Mouse (Mus musculus) heart, adult 2 months (tissue): ENCODE data around the gene Zcchc3. TPM values are rescaled to one million over a fixed set of nuclear protein-coding genes. Genes with fewer than 3 reads are reported as not detected.
A peak's percentile ranks its signal among the peaks of the same experiment; 100 is the strongest.

Experiments
- DNase-seq, 2 experiments: peaks; one replicate each; pipeline ENCODE4 v3.0.0; 2021
- H3K27ac ChIP-seq: fragments of 200-600 bp; 2 replicates; pipeline ENCODE4 v1.8.1; 2022
- H3K27me3 ChIP-seq: fragments of 200-500 bp; 2 replicates; pipeline ENCODE4 v1.6.1; 2012; ENCODE audit warnings: mild to moderate bottlenecking, low read length, inconsistent platforms, mixed read lengths; ENCODE audit not compliant: control insufficient read depth, insufficient read depth
- H3K36me3 ChIP-seq: fragments of 200-500 bp; 2 replicates; pipeline ENCODE4 v1.6.1; 2012; ENCODE audit warnings: low read length, inconsistent platforms; ENCODE audit not compliant: control insufficient read depth, insufficient read depth
- H3K4me1 ChIP-seq: fragments of 200-500 bp; 2 replicates; pipeline ENCODE4 v1.6.1; 2011; ENCODE audit warnings: low read length; ENCODE audit not compliant: control insufficient read depth, insufficient read depth
- H3K4me3 ChIP-seq: fragments of 200-600 bp; 2 replicates; pipeline ENCODE4 v1.8.1; 2022
- H3K79me2 ChIP-seq: fragments of 200-500 bp; replicated peaks from 2 replicates; pipeline ENCODE4 v1.6.1; 2012; ENCODE audit warnings: mild to moderate bottlenecking, inconsistent platforms, low read length, moderate library complexity, mixed read lengths; ENCODE audit not compliant: control insufficient read depth, insufficient read depth
- H3K9ac ChIP-seq: fragments of 200-500 bp; 2 replicates; pipeline ENCODE4 v1.6.1; 2012; ENCODE audit warnings: low read depth, mild to moderate bottlenecking, control low read depth, inconsistent platforms, low read length, mixed read lengths
- CTCF ChIP-seq: fragments of 200-600 bp; IDR thresholded peaks from 2 replicates; pipeline ENCODE4 v1.8.1; 2022; ENCODE audit warnings: antibody characterized with exemption, mild to moderate bottlenecking, moderate library complexity
- EP300 ChIP-seq: fragments of 200-500 bp; IDR thresholded peaks from 2 replicates; pipeline ENCODE4 v1.6.1; 2011; ENCODE audit warnings: low read depth, low read length, control low read depth; ENCODE audit not compliant: insufficient read depth
- POLR2A ChIP-seq: fragments of 200-500 bp; IDR thresholded peaks from 2 replicates; pipeline ENCODE4 v1.6.1; 2011; ENCODE audit warnings: mild to moderate bottlenecking, low read depth, low read length, control low read depth; ENCODE audit not compliant: insufficient read depth
- WGBS: fragments of 180-500 bp; shearing (Covaris S2); methylation state at CpG from one replicate; pipeline ENCODE4 v1.1.7; 2018; 5-methylcytosine and 5-hydroxymethylcytosine counted together
- intact Hi-C: fragments of 180-260 bp; cut with DNase I; formaldehyde crosslinking; loops from one replicate; pipeline ENCODE4 v1.15.1; 2025
- polyA plus RNA-seq: library from polyadenylated mRNA; depleted of rRNA; stranded (reverse); fragments of >200 nt; gene quantifications from 2 replicates; pipeline ENCODE4 v1.2.3, GENCODE M21; 2012
- total RNA-seq, 2 experiments: library from RNA; stranded (reverse); gene quantifications; 2 replicates each; pipeline ENCODE4 v1.2.3; 2021

The Zcchc3 gene
- total and polyA plus RNA-seq, 3 experiments: 4.0 to 9.1 (median 6.7) TPM

- Histone ChIP-seq H3K9ac (no peak overlapping the region), H3K4me1 (peaks cover 3% of the 10 kb centered on the region; the same call in 1 of the 2 replicates), H3K27me3 (no peaks in the 10 kb centered on the region), H3K36me3 (no peaks in the 10 kb centered on the region), H3K4me3 (no peak overlapping the region), H3K79me2 (no peaks in the 10 kb centered on the region), H3K27ac (no peak overlapping the region)
- DNase-seq: no peak
- no peak for TF ChIP-seq POLR2A
- no peak for TF ChIP-seq CTCF
- no peak for TF ChIP-seq EP300
- intact Hi-C loops: loop anchor here (1.0 kb wide), 1 partner anchor 44 kb away; no protein-coding TSS in a partner anchor
- WGBS: 57% methylated on average over 9 of the region's 9 CpGs
Measured at GRCm38 (mm10) chr2:152393225-152394017, 21.4 kb downstream of the Zcchc3 start.

- 14% methylated on average over 3 of the region's 3 CpGs for WGBS
- H3K27ac ChIP-seq: no peak overlapping the region
- no peak overlapping the region for H3K4me3 ChIP-seq
- TF ChIP-seq EP300 (peak; percentile 90), POLR2A (no peak), CTCF (peak; percentile 91)
- peak in 1 of 2 experiments; percentile 43 for DNase-seq
- H3K27me3 ChIP-seq: no peaks in the 10 kb centered on the region
- no peak overlapping the region for H3K9ac ChIP-seq
- no peaks in the 10 kb centered on the region for H3K79me2 ChIP-seq
- no peaks in the 10 kb centered on the region for H3K36me3 ChIP-seq
- intact Hi-C loops: loop anchor here (1.0 kb wide), 1 partner anchor 45 kb away; no protein-coding TSS in a partner anchor
- peaks cover 3% of the 10 kb centered on the region; the same call in 1 of the 2 replicates for H3K4me1 ChIP-seq
Measured at GRCm38 (mm10) chr2:152392786-152393185, 22.0 kb downstream of the Zcchc3 start.

- H3K9ac ChIP-seq: no peak overlapping the region
- no peaks in the 10 kb centered on the region for H3K36me3 ChIP-seq
- no peaks in the 10 kb centered on the region; the same call in 1 of the 2 replicates for H3K4me1 ChIP-seq
- intact Hi-C loops: no loop called here
- no peaks in the 10 kb centered on the region for H3K27me3 ChIP-seq
- no peak overlapping the region for H3K27ac ChIP-seq
- no peak for TF ChIP-seq POLR2A
- TF ChIP-seq CTCF: no peak
- TF ChIP-seq EP300: no peak
- H3K79me2 ChIP-seq: no peaks in the 10 kb centered on the region
- WGBS: 87% methylated on average over 4 of the region's 4 CpGs
- DNase-seq: no peak
- H3K4me3 ChIP-seq: no peak overlapping the region
Measured at GRCm38 (mm10) chr2:152384191-152384590, 30.6 kb downstream of the Zcchc3 start.

DNA sequence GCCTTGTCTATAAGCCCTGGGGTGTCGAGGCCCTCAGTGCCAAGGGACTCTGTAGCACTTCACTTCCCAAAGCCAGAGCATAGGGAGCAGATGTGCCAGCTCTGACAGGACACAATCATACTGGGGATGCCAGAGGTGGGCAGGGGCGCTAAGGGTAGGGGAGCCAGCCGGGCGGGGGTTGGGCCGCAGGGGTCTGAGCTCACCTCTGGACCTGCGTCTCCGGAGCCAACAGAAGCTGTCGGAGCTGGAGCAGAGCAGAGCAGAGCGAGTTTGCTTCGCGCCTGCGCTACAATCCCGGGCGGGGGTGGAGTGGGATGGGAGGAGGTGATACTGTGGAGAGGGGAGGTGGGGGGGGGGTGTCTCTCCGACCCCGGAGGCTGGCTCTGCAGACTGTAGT lies 38.5 kb downstream of the Zcchc3 start, which contains the start of gene Nrsn2:
Nrsn2 (minus strand) TSS at position 294 of the 397 bp plus-strand sequence.
- no peaks in the 10 kb centered on the region for H3K79me2 ChIP-seq
- intact Hi-C loops: no loop called here
- no peaks in the 10 kb centered on the region; the same call in 1 of the 2 replicates for H3K4me1 ChIP-seq
- no peak for DNase-seq
- no peaks in the 10 kb centered on the region for H3K36me3 ChIP-seq
- no peak within 1 kb of the TSS for H3K4me3 ChIP-seq
- TF ChIP-seq POLR2A (no peak), CTCF (no peak), EP300 (no peak)
- H3K27ac ChIP-seq: no peak within 1 kb of the TSS
- peaks cover 4% of the 10 kb centered on the region; the same call in 1 of the 2 replicates for H3K27me3 ChIP-seq
- WGBS: 12% methylated on average over 16 of the region's 16 CpGs
- no peak within 1 kb of the TSS for H3K9ac ChIP-seq

- 26% methylated on average over 21 of the region's 21 CpGs for WGBS
- no peak overlapping the region for H3K9ac ChIP-seq
- H3K27me3 ChIP-seq: peaks cover 4% of the 10 kb centered on the region; the same call in 1 of the 2 replicates
Measured at GRCm38 (mm10) chr2:152375652-152376344, 39.0 kb downstream of the Zcchc3 start.

DNA sequence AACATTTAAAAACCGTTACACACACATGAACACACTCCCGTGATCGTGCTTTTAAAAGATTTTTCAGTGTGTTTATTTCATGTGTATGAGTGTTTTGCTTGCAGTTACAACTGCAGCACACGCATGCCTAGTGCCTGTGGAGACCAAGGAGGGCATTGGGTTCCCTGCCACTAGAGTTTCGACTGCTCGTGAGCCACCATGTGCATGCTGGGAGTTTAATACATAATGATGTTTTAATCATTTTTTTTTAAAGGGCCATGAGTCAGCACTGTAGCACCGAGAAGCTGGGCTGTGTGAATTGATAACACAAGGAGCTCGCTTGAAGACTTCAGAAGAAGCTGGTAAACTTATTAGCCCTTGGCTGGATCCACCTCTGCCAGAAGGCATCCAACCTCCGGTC lies 41.3 kb downstream of the Zcchc3 start:
- 81% methylated on average over 9 of the region's 9 CpGs for WGBS
- Histone ChIP-seq H3K27ac (no peak overlapping the region), H3K36me3 (no peaks in the 10 kb centered on the region), H3K27me3 (peaks cover 4% of the 10 kb centered on the region; the same call in 1 of the 2 replicates), H3K9ac (no peak overlapping the region), H3K4me3 (no peak overlapping the region), H3K4me1 (no peaks in the 10 kb centered on the region; the same call in 1 of the 2 replicates), H3K79me2 (no peaks in the 10 kb centered on the region)
- TF ChIP-seq CTCF (no peak), EP300 (no peak), POLR2A (no peak)
- intact Hi-C loops: no loop called here
- no peak for DNase-seq

More at GRCm38 (mm10) chr2:152375652-152376344, 39.0 kb downstream of the Zcchc3 start:
- DNase-seq: no peak
- no peak overlapping the region for H3K27ac ChIP-seq
- intact Hi-C loops: no loop called here
- H3K4me3 ChIP-seq: no peak overlapping the region
- no peak for TF ChIP-seq EP300
- no peak for TF ChIP-seq CTCF
- no peak for TF ChIP-seq POLR2A
- H3K4me1 ChIP-seq: no peaks in the 10 kb centered on the region
- H3K36me3 ChIP-seq: no peaks in the 10 kb centered on the region
- no peaks in the 10 kb centered on the region for H3K79me2 ChIP-seq
